Mouse (Mus musculus): ENCODE data around the gene Ccdc141. TPM values are rescaled to one million over a fixed set of nuclear protein-coding genes. Genes with fewer than 3 reads are reported as not detected.

Gene Ccdc141
- total RNA-seq, 2 experiments from 2014 or later, result 26.7 to 35.0 TPM

DNA sequence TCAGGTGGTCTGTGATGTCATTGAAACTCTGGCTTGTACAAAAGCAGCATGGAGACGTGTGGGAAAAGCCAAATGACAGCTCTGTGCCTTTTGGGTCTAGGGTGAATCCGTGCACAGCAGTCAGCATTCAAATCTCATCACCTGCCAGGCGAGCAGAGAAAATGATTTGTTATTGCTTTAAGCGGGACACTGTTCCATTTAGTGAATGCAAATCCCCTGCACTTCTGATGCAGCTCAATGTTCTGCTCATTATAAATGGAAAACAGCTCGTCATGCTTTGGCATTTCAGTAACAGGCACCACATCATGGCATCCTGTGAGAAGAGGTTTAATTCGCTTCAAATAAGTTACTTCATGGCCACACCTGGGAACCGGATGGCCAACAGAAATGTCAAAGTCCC lies 163.4 kb downstream of the Ccdc141 start:
- DNase-seq, result no peak
- intact Hi-C loops (cut with DNase I; ENCODE audit: low total_unique reads), result no loop called here

DNA sequence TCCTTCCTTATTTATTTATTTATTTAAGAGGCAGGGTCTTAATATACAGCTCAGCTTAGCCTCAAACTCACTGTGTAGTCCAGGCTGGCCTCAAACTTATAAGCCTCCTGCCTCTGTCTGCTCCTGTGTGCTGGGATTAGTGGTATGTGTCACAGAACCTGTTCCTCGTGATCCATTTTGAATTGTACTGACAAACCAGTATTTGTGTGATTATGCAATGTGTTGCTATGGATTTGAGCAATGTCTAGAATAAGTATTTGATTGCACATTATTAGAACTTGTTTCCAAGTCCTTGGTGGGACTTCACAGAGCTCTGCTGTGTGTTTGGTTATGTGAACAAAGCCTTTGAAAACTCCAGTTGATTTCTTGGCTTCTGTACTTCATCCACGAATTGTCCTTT lies 167.3 kb downstream of the Ccdc141 start:
- DNase-seq, result no peak
- intact Hi-C loops (cut with DNase I; ENCODE audit: low total_unique reads), result no loop called here

DNA sequence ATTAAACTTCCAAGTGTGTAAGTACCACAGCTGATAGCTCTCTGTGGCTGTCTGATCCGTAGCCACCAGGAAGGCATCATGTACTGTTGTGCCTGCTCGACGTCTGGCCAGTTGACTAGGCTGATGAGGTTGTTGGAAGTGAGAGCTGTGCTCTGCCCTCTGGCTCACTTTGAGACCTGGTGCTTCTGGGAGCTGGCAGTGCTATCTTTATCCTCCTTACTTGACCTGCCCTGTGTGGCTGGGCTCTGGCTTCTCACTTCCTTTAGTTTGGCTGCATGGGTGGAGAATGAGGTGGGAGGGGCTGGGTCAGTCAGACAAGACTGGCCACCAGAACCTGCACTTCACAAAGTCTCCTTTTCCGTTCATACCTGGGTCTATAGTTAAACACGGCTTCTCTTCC lies 172.1 kb downstream of the Ccdc141 start:
- intact Hi-C loops (cut with DNase I; ENCODE audit: low total_unique reads), result no loop called here
- DNase-seq, result peak; percentile 50

DNA sequence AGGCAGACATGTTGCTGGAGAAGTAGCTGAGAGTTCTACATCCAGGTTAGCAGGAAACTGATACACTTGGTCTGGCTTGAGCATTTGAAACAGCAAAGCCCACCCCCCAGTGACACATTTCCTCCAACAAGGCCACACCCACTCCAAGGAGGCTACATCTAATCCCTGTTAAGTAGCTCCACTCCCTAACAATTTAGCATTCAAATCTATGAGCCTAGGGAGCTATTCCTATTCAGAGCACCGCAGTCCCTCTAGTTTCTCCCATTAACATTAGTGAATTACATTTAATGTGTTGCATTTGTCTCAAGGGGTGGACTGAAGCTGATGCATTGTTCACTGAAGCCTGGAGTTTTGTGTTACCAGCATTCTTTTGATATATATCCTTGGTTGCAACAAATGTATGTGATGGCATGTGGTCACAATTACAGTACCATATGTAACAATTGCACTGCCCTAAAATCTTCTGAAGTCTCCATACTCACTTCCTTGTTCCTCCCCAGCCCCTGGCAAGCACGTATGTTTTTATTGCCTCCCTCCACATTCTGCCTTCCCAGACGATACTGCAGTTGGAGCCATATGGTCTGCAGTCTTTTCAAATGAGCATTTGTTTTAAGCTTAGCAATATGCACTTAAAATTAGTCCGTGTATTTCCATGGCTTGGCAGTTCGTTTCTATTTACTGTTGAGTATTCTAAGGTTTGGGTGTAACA lies 177.8 kb downstream of the Ccdc141 start:
- no peak for DNase-seq
- intact Hi-C loops (cut with DNase I; ENCODE audit: low total_unique reads), result no loop called here

DNA sequence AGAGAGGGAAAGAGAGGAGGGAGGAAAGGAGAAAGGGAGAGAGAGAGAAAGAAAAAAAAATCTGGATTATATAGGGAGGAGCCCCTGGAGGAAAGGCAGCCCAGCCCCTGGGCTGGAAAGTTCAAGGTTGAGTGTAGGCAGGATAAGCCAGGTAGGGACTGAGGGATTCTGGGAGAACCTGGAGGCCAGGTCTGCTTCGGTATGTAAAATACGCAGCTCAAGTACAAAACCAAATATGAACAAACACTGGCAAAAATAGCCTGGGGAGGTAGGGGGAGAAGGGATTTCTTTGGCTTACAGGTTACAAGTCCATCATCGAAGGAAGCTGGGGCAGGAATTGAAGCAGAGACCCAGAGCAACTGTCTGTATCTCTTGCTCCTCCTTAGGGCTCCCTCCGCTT lies 183.1 kb downstream of the Ccdc141 start:
- no peak for DNase-seq
- intact Hi-C loops (cut with DNase I; ENCODE audit: low total_unique reads), result no loop called here

DNA sequence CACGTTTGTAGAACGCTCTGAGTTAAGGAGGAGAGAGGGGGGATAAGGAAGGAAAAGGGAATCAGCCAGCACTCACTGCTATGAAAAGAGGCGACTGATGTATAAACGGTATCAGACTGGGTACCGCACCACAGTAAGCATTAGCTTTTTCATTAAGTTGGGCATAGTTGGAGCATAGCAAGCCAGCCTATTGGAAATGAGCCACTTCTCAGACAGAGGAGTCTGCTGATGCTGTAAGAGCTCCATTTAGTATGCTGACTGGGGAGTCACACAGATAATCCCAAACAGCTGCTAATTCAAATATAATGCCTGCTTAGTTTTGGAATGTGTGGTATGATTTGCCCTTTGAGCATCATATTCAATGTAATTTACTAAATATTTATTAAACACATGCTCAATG lies 186.1 kb downstream of the Ccdc141 start:
- DNase-seq, result no peak
- intact Hi-C loops (cut with DNase I; ENCODE audit: low total_unique reads), result no loop called here

DNA sequence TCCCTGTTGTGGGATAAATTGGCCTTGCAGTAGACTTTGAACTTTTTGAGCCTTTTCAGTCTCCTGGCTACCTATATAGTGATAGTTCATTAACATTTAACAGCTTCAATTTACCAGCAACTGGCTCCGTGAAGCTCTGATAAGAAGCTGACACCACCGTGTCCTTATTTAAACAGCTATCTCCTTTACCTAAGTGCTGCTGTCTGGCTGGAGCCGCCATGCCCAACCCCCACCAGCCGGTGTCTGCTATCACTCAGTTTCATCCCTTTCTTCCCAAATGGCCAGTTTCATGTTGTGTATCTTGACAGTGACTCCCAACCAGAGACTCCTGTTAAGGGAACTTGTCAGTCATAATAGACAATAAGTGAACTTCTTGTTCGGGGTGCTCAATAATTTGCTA lies 186.8 kb downstream of the Ccdc141 start:
- no peak for DNase-seq
- intact Hi-C loops (cut with DNase I; ENCODE audit: low total_unique reads), result no loop called here

DNA sequence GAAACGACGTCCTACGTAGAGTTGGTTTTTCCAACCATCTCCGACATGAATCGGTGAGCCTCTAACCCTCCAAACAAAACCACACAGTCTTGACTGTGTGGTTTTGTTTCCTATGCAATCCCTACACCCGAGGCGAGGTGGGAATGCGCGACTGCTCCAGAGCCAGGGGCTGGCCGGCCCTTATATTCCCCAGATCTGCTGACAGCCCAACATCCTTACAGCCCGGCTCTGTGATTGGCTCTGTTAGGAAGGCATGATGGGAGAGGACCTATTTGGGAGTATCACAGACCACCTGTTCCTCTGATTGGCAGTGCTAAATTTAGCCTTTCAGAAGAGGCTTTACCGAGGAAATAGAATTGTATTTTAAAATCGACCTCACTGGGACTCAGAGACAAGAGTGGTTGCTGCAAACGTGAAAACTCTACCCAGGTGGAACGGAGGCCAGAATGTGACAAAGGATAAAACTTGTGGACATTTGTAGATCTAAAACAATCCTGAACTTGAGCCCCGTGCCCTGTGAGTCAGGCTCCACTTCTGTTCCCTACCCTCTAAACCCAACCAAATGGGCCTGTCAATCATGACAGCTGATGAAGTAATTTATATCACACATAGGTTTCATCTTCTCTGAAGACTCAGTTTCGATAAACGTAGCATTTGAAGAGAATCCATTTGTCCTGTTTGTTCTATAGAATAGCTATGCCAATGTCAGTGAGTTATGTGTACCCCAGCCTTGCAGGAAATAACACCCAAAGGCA lies 187.9 kb downstream of the Ccdc141 start, which contains the start of gene Ttn:
TSS of gene Ttn (minus strand) at position 157 of the 755 bp plus-strand sequence.
- intact Hi-C loops (cut with DNase I; ENCODE audit: low total_unique reads), result no loop called here
- DNase-seq, result peak; percentile 76

DNA sequence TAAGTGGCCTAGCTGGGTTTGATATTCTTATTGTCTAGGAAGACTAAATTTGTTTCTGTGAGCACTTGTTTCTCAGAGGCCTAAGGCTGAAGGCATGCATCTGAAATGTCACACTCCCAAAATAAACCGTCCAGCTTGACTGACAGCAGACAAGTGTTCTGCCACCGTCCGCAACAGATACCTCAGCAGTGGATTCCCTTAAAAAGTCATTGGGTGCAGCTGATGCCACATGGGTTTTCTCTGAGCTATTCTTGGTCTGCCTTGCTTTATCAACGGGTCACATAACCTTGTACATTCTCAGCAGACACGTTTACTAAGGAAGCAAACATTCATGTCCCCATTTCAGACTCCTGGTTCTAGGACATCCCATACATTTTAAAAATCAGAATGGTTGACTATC lies 188.7 kb downstream of the Ccdc141 start:
- intact Hi-C loops (cut with DNase I; ENCODE audit: low total_unique reads), result no loop called here

DNA sequence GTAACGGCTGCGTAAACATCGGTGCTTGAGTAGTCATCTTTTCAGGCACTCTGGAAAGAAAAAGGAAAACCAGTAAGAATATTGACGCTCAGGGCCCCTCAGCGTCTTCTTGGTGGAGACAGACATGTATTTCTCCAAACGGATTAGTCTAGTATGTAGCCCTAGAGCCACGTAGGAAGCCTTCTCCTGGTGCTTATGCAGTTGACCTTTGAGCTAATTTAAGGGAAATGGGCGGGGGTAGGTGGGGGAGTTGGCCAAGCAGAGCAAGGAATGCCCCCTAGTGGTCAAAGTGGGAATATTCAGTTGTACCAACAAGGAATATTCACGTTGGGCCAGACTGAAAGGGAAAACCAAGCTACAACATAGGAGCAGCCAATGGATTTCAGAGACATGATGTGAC lies 190.3 kb downstream of the Ccdc141 start:
- intact Hi-C loops (cut with DNase I; ENCODE audit: low total_unique reads), result no loop called here
- DNase-seq, result no peak

More for the DNA sequence above, 188.7 kb downstream of the Ccdc141 start:
- DNase-seq, result no peak

DNA sequence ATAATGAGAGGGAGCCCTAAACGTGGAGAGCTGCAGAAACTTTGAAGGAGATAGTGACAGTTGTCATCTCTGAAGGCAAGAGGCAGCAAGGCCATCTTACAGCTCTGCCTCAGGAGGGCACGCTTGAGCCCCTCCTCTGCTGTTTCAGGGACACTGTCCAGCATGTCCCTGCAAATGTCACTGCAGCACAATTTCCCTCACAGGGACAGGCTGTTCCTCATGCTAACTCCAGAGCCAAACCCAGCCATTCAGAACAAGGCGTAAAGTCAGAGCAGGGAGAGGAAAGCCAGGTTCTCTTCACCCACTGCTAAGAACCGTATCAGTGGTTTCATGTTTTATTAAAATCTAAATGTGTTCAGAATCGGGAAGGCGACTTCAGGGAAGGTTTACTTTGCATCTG lies 192.8 kb downstream of the Ccdc141 start:
- intact Hi-C loops (cut with DNase I; ENCODE audit: low total_unique reads), result no loop called here
- DNase-seq, result no peak

DNA sequence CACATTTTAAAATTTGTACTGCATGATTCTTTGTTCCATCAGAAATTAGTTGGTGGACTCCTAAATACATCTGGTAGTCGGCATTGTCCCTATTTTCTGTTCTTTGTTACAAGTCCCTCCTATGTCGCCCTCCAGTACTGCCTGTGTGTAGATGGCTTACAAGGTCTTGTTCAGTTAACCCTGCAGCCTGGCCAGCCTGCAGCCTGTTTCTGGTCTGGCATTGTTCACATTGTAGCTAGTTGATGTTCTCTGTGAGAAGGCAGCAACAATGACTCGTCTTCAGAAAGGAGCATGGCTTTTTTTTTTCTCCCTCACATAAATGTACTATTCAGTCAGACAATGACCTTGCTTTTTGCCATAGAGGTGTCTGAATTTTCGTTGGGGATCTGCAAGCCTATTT lies 198.4 kb downstream of the Ccdc141 start:
- intact Hi-C loops (cut with DNase I; ENCODE audit: low total_unique reads), result no loop called here
- no peak for DNase-seq

DNA sequence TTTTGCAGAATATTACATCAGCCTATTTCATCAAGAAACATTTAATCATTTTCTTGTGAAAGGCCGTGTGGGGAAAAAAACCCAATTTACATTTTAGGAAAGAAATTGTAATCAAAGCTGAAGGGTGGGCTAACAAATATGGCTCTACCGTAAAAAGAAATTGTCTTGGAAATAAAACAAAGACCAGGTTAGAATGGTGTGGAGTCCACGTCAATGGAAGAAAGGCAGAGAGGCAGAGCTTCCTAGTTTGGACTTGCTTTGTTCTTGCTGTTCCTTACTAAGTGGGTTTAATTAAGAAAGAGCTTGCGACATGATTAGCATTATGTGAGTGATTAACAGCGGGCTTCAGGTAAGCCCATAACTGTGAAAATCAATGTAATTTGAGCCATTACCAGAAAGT lies 199.4 kb downstream of the Ccdc141 start:
- no peak for DNase-seq
- intact Hi-C loops (cut with DNase I; ENCODE audit: low total_unique reads), result no loop called here

DNA sequence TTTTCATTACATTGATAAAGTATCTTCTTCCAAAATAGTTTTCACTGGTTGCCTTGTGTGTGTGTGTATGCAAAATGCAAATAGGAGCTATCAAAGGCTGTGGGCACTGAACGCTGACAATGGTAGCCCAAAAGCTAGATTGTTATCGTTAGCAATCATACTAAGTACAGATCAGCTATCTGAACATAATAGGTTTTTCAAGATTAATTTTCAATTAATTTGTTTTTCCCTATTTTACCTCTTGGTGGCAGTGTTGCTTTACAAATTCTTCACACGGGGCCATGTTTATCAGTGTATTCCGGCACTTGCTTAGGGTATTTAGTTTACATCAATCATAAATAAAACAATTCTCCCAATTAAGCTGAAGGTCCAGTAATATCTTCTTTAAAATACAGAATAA lies 199.8 kb downstream of the Ccdc141 start:
- intact Hi-C loops (cut with DNase I; ENCODE audit: low total_unique reads), result no loop called here
- DNase-seq, result no peak

DNA sequence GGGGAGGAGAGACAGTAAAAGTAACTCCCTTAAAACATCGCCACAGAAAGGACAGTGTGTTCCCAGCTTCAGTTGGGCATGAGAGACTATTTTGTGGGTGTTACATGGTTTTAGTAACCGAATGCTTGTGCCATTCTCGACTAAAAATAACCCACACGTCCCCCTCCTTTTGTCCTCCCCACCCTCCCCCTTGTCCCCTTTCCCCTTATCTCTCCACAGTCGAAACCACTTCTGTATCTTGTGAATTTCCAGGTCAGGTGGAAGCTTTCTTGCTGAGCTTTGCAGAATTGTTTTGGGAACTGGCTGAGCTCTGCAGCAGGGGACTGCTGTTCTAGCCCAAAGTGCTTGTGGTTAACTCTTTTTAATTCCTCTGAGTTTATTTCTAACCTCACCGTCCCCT lies 200.2 kb downstream of the Ccdc141 start:
- no peak for DNase-seq
- intact Hi-C loops (cut with DNase I; ENCODE audit: low total_unique reads), result no loop called here

DNA sequence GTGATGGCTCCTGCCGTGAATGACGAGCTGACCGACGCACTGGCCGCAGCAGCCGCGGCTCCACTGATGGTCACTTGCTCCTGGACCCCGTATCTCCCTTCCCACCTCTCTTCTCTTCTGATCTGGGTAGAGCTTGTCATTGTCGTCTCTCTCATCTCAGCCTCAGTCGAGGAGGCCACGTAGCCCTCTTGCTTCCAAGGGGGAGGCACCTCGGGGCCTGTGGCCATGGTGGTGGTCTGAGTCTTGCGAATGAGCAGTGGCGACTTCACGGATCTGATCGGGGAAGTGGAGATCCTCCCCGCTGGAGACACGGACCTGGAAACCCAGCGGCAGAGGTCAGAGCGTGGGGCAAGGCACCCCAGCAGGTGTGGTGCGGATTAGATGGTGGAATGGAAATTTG lies 200.8 kb downstream of the Ccdc141 start:
- DNase-seq, result no peak
- intact Hi-C loops (cut with DNase I; ENCODE audit: low total_unique reads), result loop anchor here (5.0 kb wide), 1 partner anchor 42 kb away; no protein-coding TSS in a partner anchor

DNA sequence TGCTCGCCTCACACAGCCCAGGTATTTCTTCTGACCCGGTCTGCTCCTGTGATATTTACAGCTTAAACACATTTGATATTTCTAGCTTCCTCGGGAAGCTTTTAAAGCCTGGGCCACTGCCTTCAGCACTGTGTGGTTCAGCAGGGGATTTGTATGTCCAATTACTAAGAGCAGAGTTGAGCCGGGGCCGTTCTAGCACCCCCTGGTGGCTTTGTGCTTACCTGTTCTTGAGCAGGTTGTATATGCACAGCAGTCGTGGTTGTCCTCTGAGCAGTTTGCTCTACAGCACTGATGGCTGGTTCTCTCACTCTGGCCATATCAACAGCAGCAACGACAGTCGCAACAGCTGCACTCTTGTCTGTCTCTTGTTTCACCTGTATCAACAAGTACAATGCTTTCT lies 201.5 kb downstream of the Ccdc141 start:
- intact Hi-C loops (cut with DNase I; ENCODE audit: low total_unique reads), result loop anchor here (5.0 kb wide), 1 partner anchor 42 kb away; no protein-coding TSS in a partner anchor
- DNase-seq, result peak; percentile 76

DNA sequence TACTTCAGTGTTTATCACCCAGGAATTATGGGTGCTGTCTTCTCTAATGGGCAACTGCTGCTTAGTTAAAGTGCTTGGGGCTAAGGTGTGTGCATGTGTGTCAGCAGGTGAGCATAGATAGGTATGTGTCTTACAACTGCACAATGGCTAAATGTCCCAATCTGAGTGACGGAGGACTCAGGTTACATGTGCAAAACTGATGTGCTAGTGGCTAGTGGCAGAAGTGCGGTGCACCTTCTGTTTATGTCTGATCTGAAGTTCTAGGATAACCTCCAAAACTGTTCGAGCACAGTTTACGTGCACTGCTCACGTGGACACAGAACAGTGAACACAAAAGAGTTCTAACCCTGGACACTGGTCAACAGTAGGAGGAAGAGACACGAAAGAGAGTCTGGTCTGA lies 203.9 kb downstream of the Ccdc141 start:
- intact Hi-C loops (cut with DNase I; ENCODE audit: low total_unique reads), result loop anchor here (5.0 kb wide), 1 partner anchor 39 kb away; no protein-coding TSS in a partner anchor
- no peak for DNase-seq

DNA sequence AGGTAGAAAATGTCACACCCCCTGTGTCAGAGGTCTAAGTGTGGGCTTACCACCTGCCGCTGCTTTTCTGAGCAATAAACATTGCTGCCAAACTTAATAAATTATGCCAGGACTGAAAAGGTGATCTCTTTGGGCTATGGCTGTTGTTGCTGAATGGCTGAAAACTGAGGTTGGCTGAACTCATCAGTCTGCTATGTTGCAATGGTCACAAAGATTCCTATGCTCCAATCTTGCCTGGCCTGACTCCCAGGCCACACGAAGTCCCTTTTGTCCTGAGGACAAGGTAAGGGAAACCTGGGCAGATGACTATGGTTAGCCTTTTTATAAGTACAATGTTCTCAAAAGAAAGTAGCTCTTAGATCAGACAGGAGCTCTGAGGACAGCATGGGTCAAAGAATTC lies 204.4 kb downstream of the Ccdc141 start:
- intact Hi-C loops (cut with DNase I; ENCODE audit: low total_unique reads), result loop anchor here (5.0 kb wide), 1 partner anchor 39 kb away; no protein-coding TSS in a partner anchor
- DNase-seq, result no peak

DNA sequence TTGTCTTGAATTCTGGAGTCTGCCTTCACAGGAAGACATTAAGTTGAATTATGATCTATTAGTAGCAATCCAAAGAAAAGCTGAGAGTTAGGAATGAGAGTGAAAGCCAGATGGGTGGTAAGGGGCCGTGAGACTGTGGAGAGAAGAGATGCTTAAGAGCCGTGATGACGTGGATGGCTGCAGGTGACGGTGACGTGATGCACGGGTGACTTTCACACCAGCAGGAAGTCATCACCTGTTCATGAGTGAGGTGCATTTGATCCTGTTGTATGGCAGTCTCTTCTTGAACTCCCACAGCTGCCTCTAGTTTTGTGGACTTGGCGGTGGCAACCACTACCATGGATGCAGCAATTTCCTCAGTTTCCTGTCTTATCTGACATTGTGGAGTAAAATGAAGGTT lies 204.9 kb downstream of the Ccdc141 start:
- no peak for DNase-seq
- intact Hi-C loops (cut with DNase I; ENCODE audit: low total_unique reads), result loop anchor here (5.0 kb wide), 1 partner anchor 38 kb away; no protein-coding TSS in a partner anchor

DNA sequence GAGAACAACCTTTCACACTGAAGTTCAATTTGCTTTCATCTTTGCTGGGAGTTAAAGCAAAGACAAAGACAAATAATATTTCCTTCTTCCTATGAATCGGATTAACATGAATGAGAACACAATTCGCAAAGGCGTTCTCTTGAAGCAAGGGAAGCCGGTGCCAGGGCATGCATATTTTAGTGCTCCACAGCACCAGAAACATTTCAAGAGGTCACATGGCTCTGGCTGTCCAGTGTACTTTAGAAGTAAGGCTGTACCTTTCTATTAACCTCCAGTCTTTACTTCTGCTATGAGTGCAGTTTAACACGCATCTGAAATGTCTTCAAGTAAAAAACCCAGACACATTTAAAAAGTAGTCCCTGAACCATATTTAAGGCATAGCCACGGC lies 208.4 kb downstream of the Ccdc141 start:
- DNase-seq, result no peak
- intact Hi-C loops (cut with DNase I; ENCODE audit: low total_unique reads), result no loop called here
